Mouse (Mus musculus) small intestine, adult 2 months (tissue): ENCODE data around the gene Ssbp3. TPM values are rescaled to one million over a fixed set of nuclear protein-coding genes. Genes with fewer than 3 reads are reported as not detected.
A peak's percentile ranks its signal among the peaks of the same experiment; 100 is the strongest.

Source experiments
- H3K27ac ChIP-seq: fragments of 200-500 bp; 2 replicates; pipeline ENCODE4 v1.5.1; 2012; ENCODE audit warnings: low read depth, low read length, control low read depth, inconsistent platforms; ENCODE audit not compliant: insufficient read depth
- H3K27me3 ChIP-seq: fragments of 200-500 bp; 2 replicates; pipeline ENCODE4 v1.6.1; 2012; ENCODE audit warnings: mild to moderate bottlenecking, moderate library complexity, low read length, inconsistent platforms; ENCODE audit not compliant: control insufficient read depth, insufficient read depth
- H3K36me3 ChIP-seq: fragments of 200-500 bp; 2 replicates; pipeline ENCODE4 v1.6.1; 2012; ENCODE audit warnings: mild to moderate bottlenecking, low read length, control low read depth, inconsistent platforms; ENCODE audit not compliant: control insufficient read depth, insufficient read depth
- H3K4me1 ChIP-seq: fragments of 200-500 bp; 2 replicates; pipeline ENCODE4 v1.6.1; 2012; ENCODE audit warnings: low read length, inconsistent platforms, mixed read lengths; ENCODE audit not compliant: control insufficient read depth, insufficient read depth, insufficient read length
- H3K4me3 ChIP-seq: fragments of 200-500 bp; 2 replicates; pipeline ENCODE4 v1.5.1; 2012; ENCODE audit warnings: low read depth, mild to moderate bottlenecking, control low read depth, inconsistent platforms, low read length, moderate library complexity
- CTCF ChIP-seq: fragments of 200-500 bp; IDR thresholded peaks from 2 replicates; pipeline ENCODE4 v1.5.1; 2012; ENCODE audit warnings: low read depth, mild to moderate bottlenecking, control low read depth, inconsistent platforms, low read length, moderate library complexity, mixed read lengths; ENCODE audit not compliant: insufficient replicate concordance, insufficient read length; ENCODE audit errors: extremely low read depth
- POLR2A ChIP-seq: fragments of 200-500 bp; IDR thresholded peaks from 2 replicates; pipeline ENCODE4 v1.6.1; 2012; ENCODE audit warnings: low read depth, mild to moderate bottlenecking, control low read depth, inconsistent platforms, low read length, moderate library complexity
- WGBS: fragments of 180-500 bp; shearing (Covaris S2); methylation state at CpG from one replicate; pipeline ENCODE4 v1.1.7; 2018; 5-methylcytosine and 5-hydroxymethylcytosine counted together
- polyA plus RNA-seq: library from polyadenylated mRNA; depleted of rRNA; stranded (reverse); fragments of >200 nt; gene quantifications from 2 replicates; pipeline ENCODE4 v1.2.3, GENCODE M21; 2012

Gene Ssbp3
- polyA plus RNA-seq, 1 experiment, result 21.2 TPM

DNA sequence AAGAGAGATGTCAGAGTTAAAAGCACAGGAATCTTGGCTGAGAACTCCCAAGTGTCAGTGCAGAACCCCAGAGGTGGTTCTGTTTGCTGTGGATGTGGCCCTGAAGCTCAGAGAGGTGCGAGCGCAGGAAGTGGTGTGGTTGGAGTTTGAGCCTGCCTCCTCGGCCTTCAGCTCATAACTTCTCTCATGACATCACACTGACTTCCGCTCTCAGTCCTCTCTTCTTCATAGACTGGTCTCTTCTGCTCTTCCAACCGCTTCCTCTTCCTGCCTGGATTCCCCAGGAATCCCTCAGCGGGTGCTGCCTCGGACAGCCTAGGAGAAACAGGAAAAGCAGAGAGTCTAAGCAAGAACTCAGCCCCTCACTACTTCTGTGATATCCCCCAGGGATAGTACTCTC, 60.3 kb downstream of the Ssbp3 start:
- Histone ChIP-seq H3K36me3 (no peaks in the 10 kb centered on the region), H3K27ac (peak overlapping the region; percentile 18; the same call in 1 of the 2 replicates), H3K4me1 (peaks cover 4% of the 10 kb centered on the region), H3K27me3 (no peaks in the 10 kb centered on the region), H3K4me3 (no peak overlapping the region)
- 75% methylated on average over 7 of the region's 7 CpGs for WGBS
- TF ChIP-seq POLR2A (no peak), CTCF (no peak)

DNA sequence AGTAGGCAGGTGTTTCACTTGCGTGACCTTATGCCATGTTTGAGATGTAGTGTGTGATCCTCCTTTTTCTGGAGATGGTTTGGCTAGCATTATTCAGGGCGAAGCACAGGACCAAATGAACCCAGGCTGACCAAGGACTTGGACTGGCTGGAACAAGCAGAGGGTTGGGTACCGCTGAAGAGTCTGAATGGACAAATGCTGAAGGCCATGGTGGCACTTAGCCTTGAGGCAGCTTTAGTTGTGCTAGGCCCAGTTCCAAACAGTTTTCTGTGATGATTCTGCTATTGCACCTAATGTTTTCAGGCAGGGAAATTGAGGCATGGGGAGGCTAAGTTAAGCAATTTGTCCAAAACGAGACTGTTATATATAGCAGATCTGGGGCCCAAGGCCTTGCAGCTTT, 61.6 kb downstream of the Ssbp3 start:
- H3K27ac ChIP-seq, result no peak overlapping the region
- H3K4me3 ChIP-seq, result no peak overlapping the region
- H3K36me3 ChIP-seq, result no peaks in the 10 kb centered on the region
- TF ChIP-seq POLR2A, result no peak
- no peak for TF ChIP-seq CTCF
- H3K27me3 ChIP-seq, result no peaks in the 10 kb centered on the region
- H3K4me1 ChIP-seq, result peaks cover 10% of the 10 kb centered on the region
- 94% methylated on average over 4 of the region's 4 CpGs for WGBS

DNA sequence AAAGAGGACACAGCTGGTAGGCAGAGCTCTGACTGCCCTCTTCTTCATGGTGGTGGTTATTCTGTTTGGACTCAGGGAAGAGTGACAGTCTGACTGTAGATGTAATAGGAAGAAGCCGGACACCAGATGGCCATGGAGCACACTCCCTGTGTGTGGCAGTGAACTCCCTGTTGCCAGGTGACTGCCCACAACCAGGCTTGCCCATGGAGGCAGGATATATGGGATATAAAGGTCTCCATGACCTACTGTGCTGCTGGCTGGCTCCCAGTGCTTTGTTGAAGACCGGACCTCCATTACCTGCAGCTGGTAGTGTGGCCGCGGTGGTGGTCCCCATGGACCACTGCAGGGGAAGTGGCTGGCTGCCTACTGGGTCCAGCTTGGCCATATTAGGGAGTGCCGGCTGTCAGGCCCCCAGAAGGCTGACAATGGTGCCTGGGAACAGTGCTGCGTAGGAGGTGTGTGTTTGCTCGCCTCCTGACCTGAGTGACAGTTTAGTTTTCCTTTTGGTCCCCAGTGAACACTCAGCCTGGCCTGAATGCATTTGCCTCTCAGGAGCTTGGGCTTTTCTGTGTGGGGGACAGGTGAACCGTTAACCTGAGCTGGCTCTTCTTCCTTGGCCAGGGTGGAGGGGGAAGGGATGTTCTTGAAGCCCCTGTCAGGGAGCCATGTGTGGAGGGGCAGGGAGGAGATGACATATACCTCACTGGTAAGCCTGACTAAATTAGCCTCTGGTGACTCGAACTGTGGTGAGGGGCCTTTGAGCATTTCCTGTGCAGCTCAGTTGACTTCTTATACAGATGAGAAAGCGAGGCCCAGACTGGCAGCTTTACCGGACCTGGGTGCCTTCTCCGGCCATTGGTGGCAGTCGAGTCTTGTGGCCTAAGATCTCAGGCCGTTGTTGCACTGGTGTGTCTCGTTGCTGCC, 62.2 kb downstream of the Ssbp3 start:
- 83% methylated on average over 15 of the region's 15 CpGs for WGBS
- no peaks in the 10 kb centered on the region for H3K27me3 ChIP-seq
- H3K4me1 ChIP-seq, result peaks cover 10% of the 10 kb centered on the region
- H3K4me3 ChIP-seq, result no peak overlapping the region
- H3K36me3 ChIP-seq, result no peaks in the 10 kb centered on the region
- TF ChIP-seq POLR2A (no peak), CTCF (no peak)
- H3K27ac ChIP-seq, result no peak overlapping the region

DNA sequence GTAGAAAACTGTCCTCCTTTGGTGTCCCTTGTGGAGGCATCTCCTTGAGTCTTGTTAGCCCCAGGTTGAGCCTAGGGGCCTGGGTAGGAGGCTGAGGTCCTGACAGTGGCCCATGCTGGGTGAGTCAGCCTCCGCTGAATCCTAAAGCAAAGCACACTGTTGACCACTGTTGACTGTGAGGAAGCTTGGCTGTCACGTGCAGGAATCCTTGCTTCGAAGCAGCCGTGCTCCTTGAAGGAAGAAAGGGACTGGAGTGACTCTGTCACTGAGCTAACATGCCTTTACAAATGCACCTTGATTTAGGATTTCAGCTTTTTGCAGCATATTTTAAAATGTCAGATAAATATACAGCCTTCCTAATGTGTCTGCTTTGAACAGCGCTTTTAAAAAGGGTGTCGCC, 64.8 kb downstream of the Ssbp3 start:
- 91% methylated on average over 6 of the region's 6 CpGs for WGBS
- TF ChIP-seq POLR2A (no peak), CTCF (no peak)
- H3K27ac ChIP-seq, result no peak overlapping the region

DNA sequence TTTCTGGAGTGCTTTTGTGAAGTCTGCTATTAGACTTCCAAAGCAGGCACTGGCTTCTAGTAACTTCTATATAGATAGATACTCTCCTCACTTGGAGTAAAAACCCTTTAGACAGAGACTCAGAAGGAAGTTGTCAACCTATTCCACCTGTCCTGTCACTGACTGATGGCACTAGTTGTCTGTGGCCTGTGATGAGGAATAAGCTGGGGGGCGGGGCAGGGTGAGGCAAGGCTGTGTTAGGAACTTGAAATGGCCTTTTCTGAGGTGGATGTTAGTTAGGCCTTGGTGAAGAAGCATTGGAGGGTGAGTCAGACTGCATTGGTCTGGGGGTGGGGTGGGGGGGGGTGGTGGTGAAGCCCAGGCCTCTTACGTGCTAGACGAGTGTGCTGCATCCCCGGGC, 65.4 kb downstream of the Ssbp3 start:
- Histone ChIP-seq H3K4me1 (peaks cover 19% of the 10 kb centered on the region), H3K4me3 (no peak overlapping the region), H3K36me3 (no peaks in the 10 kb centered on the region), H3K27me3 (no peaks in the 10 kb centered on the region), H3K27ac (no peak overlapping the region)
- TF ChIP-seq POLR2A, result no peak
- 72% methylated on average over 4 of the region's 4 CpGs for WGBS

More for the DNA sequence above, 64.8 kb downstream of the Ssbp3 start:
- H3K36me3 ChIP-seq, result no peaks in the 10 kb centered on the region
- no peaks in the 10 kb centered on the region for H3K27me3 ChIP-seq
- H3K4me3 ChIP-seq, result no peak overlapping the region
- peaks cover 14% of the 10 kb centered on the region for H3K4me1 ChIP-seq

DNA sequence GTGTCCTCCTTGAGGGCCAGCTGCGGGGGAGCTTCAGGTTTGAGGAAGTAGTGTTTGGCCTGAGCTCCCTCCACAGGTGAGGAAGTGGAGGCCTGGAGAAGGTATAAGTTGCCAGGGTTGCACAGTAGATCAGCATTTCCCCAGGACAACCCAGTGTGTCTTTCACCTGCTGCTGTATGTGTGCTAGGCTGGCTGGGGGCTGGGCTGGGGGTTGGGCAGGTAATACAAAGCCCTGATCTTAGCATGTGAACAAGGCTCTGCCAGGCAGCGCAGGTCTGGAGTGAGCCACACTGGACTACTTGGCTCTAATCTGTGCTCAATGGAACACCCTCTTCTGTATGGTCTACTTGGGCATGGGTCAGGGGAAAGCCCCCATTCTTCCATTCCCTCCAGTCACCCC, 66.1 kb downstream of the Ssbp3 start:
- Histone ChIP-seq H3K27ac (no peak overlapping the region), H3K4me1 (peaks cover 22% of the 10 kb centered on the region)

DNA sequence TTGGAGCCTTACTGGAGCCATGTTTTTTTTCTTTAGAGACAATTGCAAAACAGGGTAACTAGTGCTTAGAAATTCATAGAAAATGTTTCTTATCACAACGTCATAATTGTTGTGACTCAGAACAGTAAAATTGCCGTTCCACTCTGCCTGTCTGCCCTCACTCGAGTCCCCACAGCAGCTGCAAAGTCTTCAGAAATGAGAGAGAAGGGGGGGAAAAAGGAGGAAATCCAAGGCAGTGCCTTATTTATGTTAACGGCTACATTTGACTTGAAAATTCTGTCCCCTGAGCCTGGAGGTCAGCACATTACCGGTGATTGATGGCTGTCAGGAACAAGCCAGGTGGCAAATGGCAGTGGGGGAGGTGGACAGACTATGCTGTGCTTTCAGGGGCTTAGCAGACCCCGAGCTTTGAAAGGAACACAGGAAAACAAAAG, 66.7 kb downstream of the Ssbp3 start:
- Histone ChIP-seq H3K27ac (no peak overlapping the region), H3K36me3 (no peaks in the 10 kb centered on the region), H3K4me3 (no peak overlapping the region), H3K27me3 (no peaks in the 10 kb centered on the region), H3K4me1 (peaks cover 25% of the 10 kb centered on the region)
- TF ChIP-seq CTCF (no peak), POLR2A (no peak)
- 25% methylated on average over 6 of the region's 6 CpGs for WGBS

More for the DNA sequence above, 66.1 kb downstream of the Ssbp3 start:
- WGBS, result 57% methylated on average over 2 of the region's 2 CpGs
- no peaks in the 10 kb centered on the region for H3K27me3 ChIP-seq
- no peak overlapping the region for H3K4me3 ChIP-seq
- no peaks in the 10 kb centered on the region for H3K36me3 ChIP-seq
- TF ChIP-seq POLR2A, result no peak
- TF ChIP-seq CTCF, result no peak
